Mouse (Mus musculus) lung, embryonic 15.5 days (tissue): ENCODE measurements around the gene Klhl3. TPM values are rescaled to one million over a fixed set of nuclear protein-coding genes. Genes with fewer than 3 reads are reported as not detected.

Source experiments
- ATAC-seq: fragments of 200-750 bp; cut with Nextera tagmentation; 2 replicates; pipeline ENCODE4 v1.8.0; 2017; ENCODE audit warnings: moderate number of reproducible peaks, borderline replicate concordance; ENCODE audit not compliant: low FRiP score, low TSS enrichment; ENCODE audit errors: extremely low read depth
- H3K27ac ChIP-seq: fragments of 300-500 bp; sonication (generic); 2 replicates; pipeline ENCODE4 v1.5.1; 2015; ENCODE audit warnings: moderate library complexity, mild to moderate bottlenecking, inconsistent platforms
- H3K27me3 ChIP-seq: fragments of 300-500 bp; sonication (generic); 2 replicates; pipeline ENCODE4 v1.6.1; 2015; ENCODE audit warnings: inconsistent platforms
- H3K36me3 ChIP-seq: fragments of 300-500 bp; sonication (generic); 2 replicates; pipeline ENCODE4 v1.6.1; 2015; ENCODE audit warnings: inconsistent platforms
- H3K4me1 ChIP-seq: fragments of 300-500 bp; sonication (generic); 2 replicates; pipeline ENCODE4 v1.6.1; 2015; ENCODE audit warnings: inconsistent platforms
- H3K4me2 ChIP-seq: fragments of 300-500 bp; sonication (generic); 2 replicates; pipeline ENCODE4 v1.6.1; 2015; ENCODE audit warnings: inconsistent platforms, mild to moderate bottlenecking, moderate library complexity
- H3K4me3 ChIP-seq: fragments of 300-500 bp; sonication (generic); 2 replicates; pipeline ENCODE4 v1.5.1; 2015; ENCODE audit warnings: mild to moderate bottlenecking, inconsistent platforms
- H3K9ac ChIP-seq: fragments of 300-500 bp; sonication (generic); 2 replicates; pipeline ENCODE4 v1.6.1; 2015; ENCODE audit warnings: inconsistent platforms
- H3K9me3 ChIP-seq: fragments of 300-500 bp; sonication (generic); 2 replicates; pipeline ENCODE4 v1.6.1; 2016; ENCODE audit warnings: inconsistent platforms
- WGBS: fragments of 180-500 bp; shearing (Covaris S2); methylation state at CpG from one replicate; pipeline ENCODE4 v1.1.7; 2015; 5-methylcytosine and 5-hydroxymethylcytosine counted together
- microRNA counts: library from miRNA; unstranded; fragments of <30 nt; microRNA quantifications from one replicate; lab custom pipeline; 2016
- microRNA-seq: library from miRNA; unstranded; fragments of <30 nt; microRNA quantifications from one replicate; pipeline ENCODE4, GENCODE M21; 2016
- polyA plus RNA-seq: library from polyadenylated mRNA; unstranded; fragments of >200 nt; fragmentation: Nextera tagmentation; extraction: Ambion mirVana; gene quantifications from 2 replicates; pipeline ENCODE4 v1.2.1, GENCODE M21; 2015

Gene Klhl3
- polyA plus RNA-seq, 1 experiment from 2014 or later, result 4.8 TPM

DNA sequence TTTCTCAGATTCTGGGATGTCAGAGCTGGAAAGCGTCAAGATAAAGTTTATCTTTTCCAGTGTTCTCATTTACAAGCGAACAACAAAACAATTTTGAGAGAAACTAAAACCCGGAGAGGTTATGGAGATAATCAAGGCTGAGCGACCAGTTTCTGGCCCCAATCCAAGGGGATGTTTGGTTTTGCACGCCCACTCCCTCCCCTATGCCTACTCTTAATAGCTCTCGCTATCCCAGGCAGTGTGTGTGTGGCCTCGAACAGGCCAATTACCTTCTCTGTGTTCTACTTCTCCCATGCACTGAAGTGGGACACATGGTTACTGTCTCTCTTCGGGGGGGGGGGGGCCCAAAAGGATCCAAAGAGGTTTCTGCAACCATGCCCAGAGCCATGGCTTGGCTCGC lies 132.7 kb downstream of the Klhl3 start:
- Histone ChIP-seq H3K27me3 (no peaks in the 10 kb centered on the region), H3K4me2 (peak overlapping the region; percentile 10; the same call in 1 of the 2 replicates), H3K4me1 (peaks cover 32% of the 10 kb centered on the region), H3K9me3 (no peaks in the 10 kb centered on the region), H3K4me3 (no peak overlapping the region), H3K27ac (no peak overlapping the region), H3K36me3 (no peaks in the 10 kb centered on the region), H3K9ac (no peak overlapping the region)
- no peak for ATAC-seq
- 16% methylated on average over 9 of the region's 9 CpGs for WGBS

DNA sequence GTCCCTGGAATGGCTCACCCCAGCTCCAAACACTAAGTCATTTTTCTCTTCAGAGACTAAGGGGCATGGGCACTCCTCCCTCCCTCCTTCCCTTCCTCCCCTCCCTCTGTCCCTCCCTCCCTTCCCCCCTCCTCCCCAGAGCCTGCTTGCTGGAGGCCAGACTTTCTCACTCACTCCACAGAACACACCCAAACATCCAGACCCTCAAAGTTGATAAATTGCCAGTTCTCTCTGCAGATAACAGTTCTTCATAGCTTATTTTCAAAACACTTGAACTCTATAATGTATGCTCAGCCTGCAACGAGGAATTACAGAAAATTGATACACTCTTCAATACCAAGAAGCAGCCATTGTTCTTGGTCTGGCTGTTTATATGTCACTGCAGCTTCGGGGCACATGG lies 133.3 kb downstream of the Klhl3 start:
- Histone ChIP-seq H3K4me2 (peak overlapping the region; percentile 10; the same call in 1 of the 2 replicates), H3K9me3 (no peaks in the 10 kb centered on the region), H3K9ac (no peak overlapping the region), H3K4me1 (peaks cover 32% of the 10 kb centered on the region), H3K27me3 (no peaks in the 10 kb centered on the region), H3K27ac (no peak overlapping the region; the same call in 1 of the 2 replicates), H3K4me3 (no peak overlapping the region), H3K36me3 (no peaks in the 10 kb centered on the region)
- no peak for ATAC-seq
- WGBS, result 15% methylated on average over 2 of the region's 2 CpGs

DNA sequence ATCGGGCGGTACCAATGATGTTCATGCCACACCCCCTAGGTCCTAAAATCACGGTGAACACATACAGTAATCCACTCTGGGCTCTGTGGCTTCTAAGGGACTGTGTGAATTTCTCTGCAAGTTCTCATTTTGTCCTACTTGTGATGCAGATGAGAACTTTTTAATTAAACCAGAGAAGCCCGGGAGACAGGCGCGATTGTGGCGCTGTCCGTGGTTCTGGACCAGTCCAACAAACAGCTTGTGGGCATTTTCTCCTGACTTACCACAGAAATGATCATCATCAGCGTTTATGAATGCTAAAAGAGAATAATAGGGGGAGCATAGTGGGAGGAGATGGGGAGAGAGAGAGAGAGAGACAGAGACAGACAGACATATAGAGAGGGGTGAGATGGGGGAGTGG lies 134.5 kb downstream of the Klhl3 start:
- H3K4me1 ChIP-seq, result peaks cover 28% of the 10 kb centered on the region
- no peak overlapping the region for H3K4me3 ChIP-seq
- H3K27me3 ChIP-seq, result no peaks in the 10 kb centered on the region
- no peak for ATAC-seq
- no peak overlapping the region for H3K9ac ChIP-seq
- no peak overlapping the region for H3K27ac ChIP-seq
- H3K4me2 ChIP-seq, result no peak overlapping the region
- no peaks in the 10 kb centered on the region for H3K9me3 ChIP-seq
- WGBS, result 17% methylated on average over 9 of the region's 9 CpGs
- no peaks in the 10 kb centered on the region for H3K36me3 ChIP-seq

DNA sequence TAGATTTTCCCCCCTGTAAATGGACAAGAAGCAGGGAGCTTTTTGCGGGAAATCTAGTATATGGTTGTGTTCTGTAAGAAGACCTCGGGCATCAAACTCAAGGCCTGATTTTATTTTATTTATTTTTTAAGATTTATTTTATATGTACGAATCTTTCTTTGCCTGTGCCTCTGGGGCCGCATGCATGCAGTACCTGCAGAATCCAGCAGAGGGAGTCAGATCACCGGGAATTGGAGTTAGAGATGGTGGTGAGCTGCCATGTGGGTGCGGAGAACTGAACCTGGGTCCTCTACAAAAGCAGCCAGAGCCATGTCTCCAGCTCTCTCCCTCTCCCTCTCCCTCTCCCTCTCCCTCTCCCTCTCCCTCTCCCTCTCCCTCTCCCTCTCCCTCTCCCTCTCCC lies 135.7 kb downstream of the Klhl3 start:
- Histone ChIP-seq H3K4me2 (no peak overlapping the region), H3K9me3 (no peaks in the 10 kb centered on the region), H3K4me3 (no peak overlapping the region), H3K27me3 (no peaks in the 10 kb centered on the region), H3K9ac (no peak overlapping the region), H3K36me3 (no peaks in the 10 kb centered on the region), H3K27ac (no peak overlapping the region), H3K4me1 (peaks cover 16% of the 10 kb centered on the region)
- ATAC-seq, result no peak
- 82% methylated on average over 6 of the region's 6 CpGs for WGBS

DNA sequence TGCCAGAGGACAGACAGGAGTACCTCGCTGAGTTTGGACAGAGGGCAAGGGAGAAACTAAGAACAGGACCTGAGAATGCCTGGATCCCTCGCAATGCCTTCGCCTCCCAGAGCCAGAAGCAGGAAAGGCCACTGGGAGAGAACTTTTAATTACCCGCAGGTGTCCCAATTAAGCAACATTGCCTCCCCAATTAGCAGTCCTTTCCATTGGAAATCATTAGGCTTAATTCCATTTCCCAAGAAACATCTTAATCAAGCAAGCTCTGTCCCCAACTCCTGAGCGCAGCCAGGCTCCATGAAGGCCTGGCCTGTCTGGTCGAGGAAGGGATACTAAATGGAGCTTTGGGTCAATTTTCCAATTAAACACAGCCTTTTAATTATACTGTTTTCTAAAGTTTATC lies 147.7 kb downstream of the Klhl3 start:
- Histone ChIP-seq H3K4me2 (no peak overlapping the region), H3K4me3 (no peak overlapping the region), H3K36me3 (no peaks in the 10 kb centered on the region), H3K27me3 (no peaks in the 10 kb centered on the region), H3K4me1 (no peaks in the 10 kb centered on the region), H3K9ac (no peak overlapping the region), H3K9me3 (no peaks in the 10 kb centered on the region), H3K27ac (no peak overlapping the region)
- ATAC-seq, result no peak
- WGBS, result 82% methylated on average over 6 of the region's 6 CpGs

DNA sequence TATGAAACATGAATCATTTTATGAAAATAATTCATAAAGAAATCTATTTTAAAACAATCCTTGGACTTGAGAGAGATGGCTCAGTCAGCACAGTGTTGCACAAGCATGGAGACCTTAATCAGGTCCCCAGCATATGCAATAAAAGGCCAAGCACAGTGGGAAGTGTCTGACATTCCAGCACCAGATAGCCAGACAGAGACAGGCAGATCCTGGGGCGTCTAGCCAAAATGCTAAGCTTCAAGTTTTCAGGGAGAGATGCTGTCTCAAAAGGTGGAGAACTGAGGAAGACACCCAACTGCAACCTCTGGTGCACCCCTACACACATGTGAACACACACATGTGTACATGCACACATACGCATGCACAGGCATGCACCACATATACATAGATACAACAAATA lies 153.1 kb downstream of the Klhl3 start:
- no peak for ATAC-seq
- H3K36me3 ChIP-seq, result no peaks in the 10 kb centered on the region
- H3K27me3 ChIP-seq, result no peaks in the 10 kb centered on the region
- 65% methylated on average over 2 of the region's 2 CpGs for WGBS
- H3K4me3 ChIP-seq, result no peak overlapping the region
- no peaks in the 10 kb centered on the region for H3K4me1 ChIP-seq
- H3K9me3 ChIP-seq, result no peaks in the 10 kb centered on the region
- no peak overlapping the region for H3K27ac ChIP-seq
- H3K4me2 ChIP-seq, result no peak overlapping the region
- no peak overlapping the region for H3K9ac ChIP-seq

DNA sequence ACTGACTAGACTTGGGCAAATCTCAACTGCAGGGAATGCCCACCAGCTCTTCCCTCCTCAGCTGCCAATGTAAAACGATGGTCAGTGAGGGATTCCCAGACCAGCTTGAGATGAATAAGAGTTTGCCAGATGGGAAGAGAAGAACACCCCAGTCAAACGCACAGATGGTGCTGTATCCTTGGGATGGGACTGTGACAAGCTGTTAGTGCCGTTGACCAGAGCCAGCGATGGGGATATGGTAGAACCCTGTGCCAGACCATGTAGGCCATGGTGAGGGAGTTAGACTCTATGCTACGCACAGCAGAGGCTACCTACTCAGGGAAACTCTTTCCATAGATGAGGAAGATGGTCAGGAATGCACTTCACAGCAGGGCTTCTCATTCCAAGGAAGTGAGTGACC lies 153.6 kb downstream of the Klhl3 start:
- Histone ChIP-seq H3K27me3 (no peaks in the 10 kb centered on the region), H3K4me1 (no peaks in the 10 kb centered on the region), H3K9ac (no peak overlapping the region), H3K27ac (no peak overlapping the region), H3K4me2 (no peak overlapping the region), H3K4me3 (no peak overlapping the region), H3K36me3 (no peaks in the 10 kb centered on the region), H3K9me3 (no peaks in the 10 kb centered on the region)
- 78% methylated on average over 5 of the region's 5 CpGs for WGBS
- no peak for ATAC-seq

MicroRNAs within 50 kb of the gene (microRNA counts, 519-probe panel; counts per million panel counts)
- microRNA mmu-miR-874 (lab: Ali Mortazavi, UCI), result 19.7 counts per million

Small RNA genes lying within 50 kb of the gene (microRNA-seq; reads per million reads assigned to microRNA genes)
- gene Mir874, result 188 reads per million, percentile 59 among the genes with 10 or more reads in this experiment

Other genes with a start within 250 kb of the Klhl3 start
- gene Spock1, start 205.3 kb downstream of the Klhl3 start, polyA plus RNA-seq, result 0.32 and 0.35 TPM in 2 replicates
- 36.2 and 37.8 TPM in 2 replicates for gene Hnrnpa0, start 15.0 kb upstream of the Klhl3 start, polyA plus RNA-seq
- 34.9 and 36.2 TPM in 2 replicates for gene Idnk, start 44.1 kb upstream of the Klhl3 start, polyA plus RNA-seq
- 99.4 and 101 TPM in 2 replicates for gene Ubqln1, start 102.1 kb upstream of the Klhl3 start, polyA plus RNA-seq
- 22.7 and 23.6 TPM in 2 replicates for gene Gkap1, start 162.1 kb upstream of the Klhl3 start, polyA plus RNA-seq
- gene Kif27, start 245.5 kb upstream of the Klhl3 start, polyA plus RNA-seq, result 0.75 and 0.91 TPM in 2 replicates